Mouse (Mus musculus): Measurements from ENCODE around the gene Taar2.

The Taar2 gene

DNA sequence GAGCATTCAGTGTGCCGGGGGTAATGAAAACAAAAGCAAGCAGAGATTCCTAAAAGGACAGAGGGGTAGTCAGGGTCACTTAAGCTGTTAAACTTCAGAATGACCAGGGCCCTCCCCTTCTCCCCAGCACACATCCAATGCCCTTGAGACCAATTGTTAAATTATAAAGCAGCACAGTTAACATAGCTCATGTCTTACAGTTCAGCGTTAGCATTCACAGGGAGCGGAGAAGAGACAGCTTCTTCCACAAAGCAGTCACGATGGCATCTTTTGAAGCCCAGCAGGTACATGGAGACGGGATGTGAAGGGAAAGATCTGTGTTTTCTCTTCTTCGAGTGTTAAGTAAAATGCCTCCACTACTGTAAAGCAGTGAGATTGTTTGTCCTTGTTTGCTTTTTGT lies at the start of gene Taar2:
Gene Taar2 (plus strand): TSS at position 261 of the 400 bp plus-strand sequence.
- in situ Hi-C loops (cut with MseI, MboI) = no loop called here

DNA sequence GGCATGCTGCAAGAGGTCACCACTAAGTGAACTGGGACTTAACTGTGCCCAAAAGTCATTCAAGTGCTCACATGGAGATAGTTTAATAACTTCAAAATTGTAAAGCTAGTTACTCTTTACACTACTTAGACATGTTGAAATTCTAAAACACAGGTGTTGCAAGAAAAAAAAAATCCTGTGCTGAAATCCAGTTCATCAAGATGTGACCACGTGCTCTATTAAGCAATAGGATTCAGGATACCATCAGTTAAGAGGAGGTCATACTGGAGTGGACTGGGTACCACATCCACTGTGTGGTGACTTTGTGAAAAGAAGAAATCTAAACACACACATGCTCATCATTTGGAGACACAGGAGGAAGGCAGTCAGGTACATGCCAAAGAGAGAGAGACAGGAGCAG lies 45.4 kb upstream of the Taar2 start:
- in situ Hi-C loops (cut with MseI, MboI) = no loop called here

DNA sequence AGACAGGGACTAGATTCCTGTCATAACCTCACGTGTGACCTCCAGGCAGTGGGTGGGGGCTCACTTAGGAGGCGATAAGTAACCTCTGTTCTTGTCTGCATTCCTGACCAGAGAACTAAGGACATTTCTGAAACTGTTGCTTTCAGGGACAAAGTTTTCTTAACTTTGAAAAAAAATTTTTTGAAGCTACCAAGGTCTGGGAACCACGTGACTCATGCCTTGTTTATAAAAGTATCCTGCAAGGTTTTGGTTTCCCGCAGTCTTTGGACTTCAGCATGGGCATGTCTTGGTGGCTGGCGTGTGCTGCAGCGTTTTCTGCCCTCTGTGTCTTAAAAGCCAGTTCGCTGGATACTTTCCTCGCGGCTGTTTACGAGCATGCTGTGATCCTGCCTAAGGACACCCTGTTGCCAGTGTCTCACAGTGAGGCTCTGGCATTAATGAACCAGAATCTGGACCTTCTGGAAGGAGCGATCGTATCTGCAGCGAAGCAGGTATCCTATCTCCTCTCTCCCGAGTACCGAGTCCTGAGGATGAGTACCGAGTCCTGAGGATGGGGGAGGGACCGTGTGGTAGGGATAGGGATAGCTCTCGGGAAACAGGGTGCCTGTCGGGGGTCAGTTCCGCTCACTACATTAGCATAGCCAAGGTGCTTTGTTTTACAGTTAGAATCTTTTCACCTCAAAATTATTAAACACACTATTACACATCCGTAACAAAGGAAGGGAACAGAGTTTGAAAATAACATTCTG lies 43.6 kb upstream of the Taar2 start, which contains the start of gene Vnn1:
Gene Vnn1 (plus strand): TSS at position 88 of the 749 bp plus-strand sequence.
- in situ Hi-C loops (cut with MseI, MboI) = no loop called here

DNA sequence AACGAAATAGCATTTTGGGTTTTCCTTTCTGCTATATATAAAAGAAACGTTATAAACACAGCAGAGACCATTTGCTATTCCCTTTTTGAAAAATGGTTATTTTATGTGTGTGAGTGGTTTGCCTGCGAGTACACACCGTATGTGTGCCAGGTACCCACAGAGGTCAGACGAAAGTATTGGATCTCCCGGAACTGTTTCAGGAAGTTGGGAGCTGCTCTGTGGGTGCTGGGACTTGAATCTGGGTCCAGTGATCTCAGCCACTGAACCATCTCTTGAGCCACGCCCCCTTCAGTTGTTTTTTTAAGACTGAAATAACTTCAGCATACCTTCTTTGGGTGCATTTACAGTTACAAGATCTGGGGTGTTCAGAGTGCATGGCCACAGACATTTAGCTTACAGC lies 43.0 kb upstream of the Taar2 start:
- in situ Hi-C loops (cut with MseI, MboI) = no loop called here

DNA sequence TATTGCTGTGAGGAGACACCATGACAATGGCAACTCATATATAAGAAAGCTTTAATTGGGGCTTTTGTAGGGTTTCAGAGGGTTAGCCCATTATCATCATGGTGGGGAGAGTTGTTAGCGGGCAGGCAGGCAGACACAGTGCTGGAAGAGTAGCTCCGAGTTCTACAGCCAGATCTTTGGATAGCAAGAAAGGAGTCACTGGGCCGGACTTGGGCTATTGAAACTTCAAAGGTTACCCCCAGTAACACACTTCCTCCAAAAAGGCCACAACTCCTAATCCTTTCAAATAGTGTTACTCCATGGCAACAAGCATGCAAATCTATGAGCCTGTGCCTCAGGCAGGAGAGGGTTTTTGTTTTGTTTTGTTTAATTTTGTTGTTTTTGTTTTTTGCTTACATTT lies 37.3 kb upstream of the Taar2 start:
- in situ Hi-C loops (cut with MseI, MboI) = no loop called here

DNA sequence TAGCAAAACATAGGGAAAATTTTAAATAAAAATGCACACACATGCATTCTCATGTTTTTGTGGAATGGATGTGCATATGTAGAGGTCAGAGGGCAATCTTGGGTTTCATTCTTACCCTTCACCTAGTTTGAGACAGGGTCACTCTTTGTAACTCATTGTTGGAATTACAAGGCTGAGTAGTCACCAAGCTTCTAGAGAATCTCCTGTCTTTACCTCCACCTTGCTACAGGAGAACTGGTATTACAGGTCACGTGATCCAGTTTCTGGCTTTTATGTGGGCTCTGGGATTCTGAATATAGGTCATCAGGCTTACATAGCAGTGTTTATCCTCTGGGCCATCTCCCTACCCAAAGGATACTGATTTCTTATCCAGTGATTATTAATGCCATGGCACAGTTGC lies 32.7 kb upstream of the Taar2 start:
- in situ Hi-C loops (cut with MseI, MboI) = no loop called here

DNA sequence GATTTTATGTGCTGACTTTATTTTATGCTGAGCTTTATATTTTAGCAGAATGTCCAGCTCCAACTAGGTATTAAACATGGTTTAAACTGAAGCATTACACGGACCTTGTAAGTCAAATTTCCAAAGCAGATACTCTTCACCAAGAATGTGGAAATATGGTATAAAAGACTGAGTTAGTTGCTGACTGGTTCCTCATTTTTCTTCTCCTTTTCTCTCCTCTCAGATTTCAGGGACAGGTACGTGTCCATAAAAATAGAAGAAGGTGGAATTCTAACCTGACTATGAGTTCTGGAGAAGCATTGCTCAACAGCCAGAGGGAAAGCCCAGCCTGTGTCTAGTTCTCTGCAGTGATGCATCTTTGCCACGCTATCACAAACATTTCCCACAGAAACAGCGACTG lies 18.3 kb upstream of the Taar2 start, which contains the start of gene Taar1:
Gene Taar1 (plus strand): TSS at position 301 of the 400 bp plus-strand sequence.
- in situ Hi-C loops (cut with MseI, MboI) = no loop called here

DNA sequence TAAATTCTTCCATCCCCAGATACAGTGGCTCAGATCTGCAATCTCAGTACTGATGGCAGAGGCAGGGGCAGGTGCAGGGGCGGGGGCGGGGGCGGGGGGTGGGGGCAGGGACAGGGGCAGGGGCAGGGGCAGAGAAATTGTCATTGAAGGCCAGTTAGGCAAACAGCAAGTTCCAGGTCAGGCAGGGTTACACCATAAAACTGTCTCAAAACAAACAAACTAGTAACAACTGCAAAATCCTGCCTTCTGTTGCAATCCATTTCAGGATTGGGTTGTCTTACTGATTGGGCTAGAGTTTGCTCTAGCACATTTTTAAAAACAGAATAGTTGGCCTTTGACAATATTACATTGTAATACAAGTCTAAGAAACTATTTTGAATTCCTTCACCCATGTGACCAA lies 15.9 kb upstream of the Taar2 start:
- in situ Hi-C loops (cut with MseI, MboI) = no loop called here

DNA sequence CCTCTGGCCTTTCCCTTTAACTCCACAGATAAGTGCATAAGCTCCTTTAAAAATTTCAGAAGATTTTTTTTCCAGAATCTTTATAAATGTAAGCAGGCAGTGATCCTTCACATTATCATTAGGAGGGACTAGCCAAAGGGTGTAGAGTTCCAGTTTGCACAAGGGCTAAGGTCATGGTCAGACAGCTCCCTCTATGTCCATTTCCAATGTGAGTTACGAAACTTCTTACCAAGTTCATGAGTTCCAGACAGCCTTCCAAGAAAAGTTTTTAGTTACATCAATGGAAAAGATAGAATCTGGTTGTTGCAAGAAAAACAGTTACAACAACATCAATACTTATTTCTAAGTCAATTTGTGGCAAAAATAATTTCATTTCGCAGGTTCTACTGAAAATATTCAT lies 14.4 kb upstream of the Taar2 start:
- in situ Hi-C loops (cut with MseI, MboI) = no loop called here

DNA sequence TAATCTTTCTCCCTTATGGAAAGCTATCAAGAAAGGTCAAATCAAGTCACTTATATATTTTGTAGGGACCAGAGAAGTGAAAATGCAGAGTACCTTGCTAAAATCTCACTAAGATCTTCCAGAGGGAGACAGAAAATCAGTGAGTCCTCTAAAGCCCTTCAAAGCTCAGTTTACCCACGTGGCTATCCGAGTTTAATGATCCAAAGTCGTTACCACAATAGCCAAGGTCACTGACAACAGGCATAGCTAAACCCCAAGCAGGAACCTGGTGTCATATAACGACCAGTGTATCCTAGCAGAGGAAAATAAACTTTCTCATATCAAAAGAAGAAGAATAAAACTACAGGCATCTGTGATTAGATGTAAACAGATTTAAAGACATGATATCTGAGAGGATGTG lies 759 bp upstream of the Taar2 start:
- in situ Hi-C loops (cut with MseI, MboI) = no loop called here

DNA sequence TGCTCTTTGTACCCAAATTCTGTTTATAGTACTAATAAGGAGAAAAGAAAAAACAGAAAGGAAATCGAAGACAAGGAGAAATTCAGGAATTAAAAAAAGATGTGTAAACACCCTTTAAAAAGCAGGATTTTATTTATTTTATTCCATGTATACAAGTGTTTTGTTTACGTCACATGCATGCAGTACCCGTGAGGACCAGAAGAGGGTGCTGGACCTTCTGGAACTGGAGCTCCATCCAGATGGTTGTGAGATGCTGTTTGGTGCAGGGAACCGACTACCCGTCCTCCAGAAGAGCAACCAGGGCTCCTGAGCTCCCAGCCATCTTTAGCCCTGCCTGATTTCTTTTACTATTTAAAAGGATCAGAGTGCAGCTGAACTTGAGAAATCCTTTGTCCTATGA lies 4.1 kb downstream of the Taar2 start:
- in situ Hi-C loops (cut with MseI, MboI) = no loop called here

DNA sequence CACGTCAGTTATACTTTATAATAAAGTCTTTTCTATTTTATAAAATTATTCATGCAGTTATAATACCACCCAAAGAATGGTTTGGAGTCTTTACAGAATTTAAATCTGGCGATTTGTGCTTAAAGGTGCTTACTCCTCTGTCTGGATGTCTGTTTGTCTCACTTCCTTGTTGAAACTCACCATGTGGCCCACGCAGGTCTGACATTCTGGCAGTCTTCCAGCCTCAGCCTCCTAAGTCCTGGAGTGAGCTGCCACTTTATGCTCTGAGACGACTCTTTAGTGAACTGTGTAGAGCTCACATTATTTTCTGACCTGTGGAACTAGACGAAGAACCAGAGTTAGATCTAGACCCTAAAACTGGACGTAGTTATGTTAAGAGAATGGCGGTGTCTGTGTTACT lies 9.7 kb downstream of the Taar2 start:
- in situ Hi-C loops (cut with MseI, MboI) = no loop called here

DNA sequence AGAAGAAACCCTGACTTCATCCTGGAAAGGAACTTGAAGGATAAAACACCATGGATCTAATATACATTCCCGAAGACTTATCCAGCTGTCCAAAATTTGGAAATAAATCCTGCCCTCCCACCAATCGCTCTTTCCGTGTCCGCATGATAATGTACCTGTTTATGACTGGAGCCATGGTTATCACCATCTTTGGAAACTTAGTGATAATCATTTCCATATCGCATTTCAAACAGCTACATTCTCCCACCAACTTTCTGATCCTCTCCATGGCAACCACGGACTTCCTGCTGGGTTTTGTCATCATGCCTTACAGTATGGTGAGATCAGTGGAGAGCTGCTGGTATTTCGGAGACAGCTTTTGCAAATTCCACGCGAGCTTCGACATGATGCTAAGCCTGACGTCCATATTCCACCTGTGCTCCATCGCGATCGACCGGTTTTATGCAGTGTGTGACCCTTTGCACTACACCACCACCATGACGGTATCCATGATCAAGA lies 11.2 kb downstream of the Taar2 start, which contains the start of gene Taar3:
Gene Taar3 (plus strand): TSS at position 51 of the 498 bp plus-strand sequence.
- in situ Hi-C loops (cut with MseI, MboI) = no loop called here

DNA sequence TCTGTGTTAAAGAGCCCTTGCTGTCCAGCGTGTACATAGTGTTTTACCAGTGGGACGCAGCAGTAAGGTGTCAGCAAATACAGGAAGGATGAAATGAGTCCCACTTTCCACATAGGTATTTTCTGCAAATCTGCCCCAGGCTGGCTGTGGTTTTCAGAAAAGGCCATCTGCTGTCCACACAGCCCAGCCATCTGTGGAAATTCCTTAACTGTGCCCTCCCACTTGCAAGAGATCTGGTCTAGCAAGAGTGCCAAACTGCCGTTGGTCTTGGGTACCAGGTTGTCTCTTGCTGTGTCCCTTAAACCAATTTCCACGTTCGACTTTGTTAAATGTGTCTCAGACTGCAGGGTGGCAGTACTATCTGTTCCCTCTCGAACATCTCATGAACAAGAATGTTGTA lies 13.3 kb downstream of the Taar2 start:
- in situ Hi-C loops (cut with MseI, MboI) = no loop called here

DNA sequence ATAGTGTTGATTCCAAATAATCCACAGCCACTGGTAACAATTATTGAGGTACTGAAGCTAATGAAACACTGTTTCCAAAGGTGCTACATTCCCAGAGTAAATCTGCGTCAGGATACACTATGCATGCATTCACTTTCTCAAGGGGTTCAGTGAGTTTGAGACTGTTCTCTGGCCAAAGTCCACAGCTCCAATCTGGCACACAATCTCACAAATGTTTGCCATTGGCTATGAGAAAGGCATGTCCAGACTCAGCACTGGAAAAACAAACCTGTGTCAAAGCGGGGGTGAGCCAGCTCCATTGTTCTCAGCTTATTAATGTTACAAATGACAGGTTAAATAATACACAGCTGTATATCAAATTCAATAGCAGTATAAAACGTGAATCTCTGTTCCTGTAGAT lies 20.7 kb downstream of the Taar2 start:
- in situ Hi-C loops (cut with MseI, MboI) = no loop called here

DNA sequence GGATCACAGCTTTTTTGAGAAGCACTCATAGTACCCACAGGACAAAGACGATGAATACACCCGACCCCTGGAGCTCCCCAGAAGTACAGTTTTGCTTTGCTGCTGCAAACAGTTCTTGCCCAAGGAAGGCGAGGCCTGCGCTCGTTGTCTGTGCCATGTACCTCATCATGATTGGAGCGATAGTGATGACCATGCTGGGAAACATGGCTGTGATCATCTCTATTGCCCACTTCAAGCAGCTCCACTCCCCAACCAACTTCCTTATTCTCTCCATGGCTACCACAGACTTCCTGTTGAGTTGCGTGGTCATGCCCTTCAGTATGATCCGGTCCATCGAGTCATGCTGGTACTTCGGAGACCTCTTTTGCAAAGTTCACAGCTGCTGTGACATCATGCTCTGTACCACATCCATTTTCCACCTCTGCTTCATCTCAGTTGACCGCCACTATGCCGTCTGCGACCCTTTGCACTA lies 22.1 kb downstream of the Taar2 start, which contains the start of gene Taar4:
Gene Taar4 (plus strand): TSS at position 51 of the 472 bp plus-strand sequence.
- in situ Hi-C loops (cut with MseI, MboI) = no loop called here

DNA sequence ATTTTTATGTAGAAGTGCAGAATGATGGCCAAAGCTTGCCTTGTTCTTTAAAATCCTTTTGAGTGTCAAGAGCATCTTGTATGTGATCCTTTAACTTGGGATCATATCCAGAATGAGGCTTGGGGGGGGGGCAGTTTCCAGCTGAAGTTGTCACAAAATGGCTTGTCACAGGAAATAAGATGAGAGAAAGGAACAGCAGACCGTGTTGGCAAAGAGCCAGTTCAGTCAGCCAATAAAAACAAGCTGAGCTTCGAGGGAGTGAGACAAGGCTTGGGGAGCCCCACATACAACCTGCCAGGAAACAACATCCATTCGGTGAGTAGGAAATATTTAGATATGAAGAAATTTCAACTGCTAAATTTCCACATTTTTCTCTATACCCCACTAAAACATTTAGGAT lies 25.1 kb downstream of the Taar2 start:
- in situ Hi-C loops (cut with MseI, MboI) = no loop called here

DNA sequence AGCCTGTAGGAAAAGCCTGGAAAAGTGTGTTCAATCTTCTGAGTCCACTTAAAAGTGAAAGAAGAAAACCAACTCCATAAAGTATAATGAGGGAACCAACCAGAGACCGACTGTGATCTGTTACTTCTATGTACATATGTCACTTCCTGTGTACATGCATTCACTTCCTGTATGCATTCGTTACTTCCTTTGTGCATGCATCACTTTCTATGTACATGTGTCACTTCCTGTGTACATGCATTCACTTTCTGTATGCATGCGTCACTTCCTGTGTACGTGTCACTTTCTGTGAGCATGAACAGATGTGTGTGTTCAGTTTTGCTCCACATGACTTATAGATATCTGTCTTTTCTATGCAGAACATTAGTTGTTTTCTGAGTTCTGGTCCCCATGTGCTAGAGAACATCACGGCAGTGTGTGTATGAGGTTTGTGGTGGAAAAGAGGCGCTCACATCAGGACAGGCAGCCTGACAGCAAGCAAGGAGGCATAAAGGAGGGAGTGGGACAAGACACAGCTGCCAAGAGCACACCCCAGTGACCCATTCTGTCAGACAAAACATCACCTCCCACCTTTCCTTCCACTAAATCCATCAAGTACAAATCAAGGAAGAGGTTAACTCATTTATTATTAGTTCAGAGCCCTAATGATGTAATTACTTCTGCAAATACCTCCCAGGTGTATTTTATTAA lies 26.7 kb downstream of the Taar2 start:
- in situ Hi-C loops (cut with MseI, MboI) = no loop called here

DNA sequence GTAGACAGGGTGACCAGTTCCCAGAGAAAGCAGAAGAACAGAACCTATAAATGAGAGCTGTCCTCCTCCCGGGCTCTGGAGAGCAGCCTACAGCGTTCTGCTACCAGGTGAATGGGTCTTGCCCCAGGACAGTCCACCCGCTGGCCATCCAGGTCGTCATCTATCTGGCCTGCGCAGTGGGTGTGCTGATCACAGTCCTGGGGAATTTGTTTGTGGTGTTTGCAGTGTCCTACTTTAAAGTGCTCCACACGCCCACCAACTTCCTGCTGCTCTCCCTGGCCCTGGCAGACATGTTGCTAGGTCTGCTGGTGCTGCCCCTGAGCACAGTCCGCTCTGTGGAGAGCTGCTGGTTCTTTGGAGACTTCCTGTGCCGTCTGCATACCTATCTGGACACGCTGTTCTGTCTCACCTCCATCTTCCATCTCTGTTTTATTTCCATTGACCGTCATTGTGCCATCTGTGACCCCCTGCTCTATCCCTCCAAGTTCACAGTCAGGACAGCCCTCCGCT lies 32.3 kb downstream of the Taar2 start, which contains the start of gene Taar5:
Gene Taar5 (plus strand): TSS at position 51 of the 510 bp plus-strand sequence.
- in situ Hi-C loops (cut with MseI, MboI) = loop anchor here in 1 of 2 experiments (10.0 kb wide), 1 partner anchor 144 kb away; no protein-coding TSS in a partner anchor

DNA sequence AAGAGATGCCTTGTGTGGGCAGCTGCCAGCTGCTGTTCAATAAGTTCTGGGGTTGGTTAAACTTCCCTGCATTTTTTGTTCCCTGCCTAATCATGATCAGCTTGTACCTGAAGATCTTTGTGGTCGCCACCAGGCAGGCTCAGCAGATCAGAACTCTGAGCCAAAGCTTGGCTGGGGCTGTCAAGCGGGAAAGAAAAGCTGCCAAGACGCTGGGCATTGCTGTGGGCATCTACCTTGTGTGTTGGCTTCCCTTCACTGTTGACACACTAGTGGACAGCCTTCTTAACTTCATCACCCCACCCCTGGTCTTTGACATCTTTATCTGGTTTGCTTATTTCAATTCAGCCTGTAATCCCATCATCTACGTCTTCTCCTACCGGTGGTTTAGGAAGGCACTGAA lies 32.9 kb downstream of the Taar2 start:
- in situ Hi-C loops (cut with MseI, MboI) = loop anchor here in 1 of 2 experiments (10.0 kb wide), 1 partner anchor 144 kb away; no protein-coding TSS in a partner anchor

DNA sequence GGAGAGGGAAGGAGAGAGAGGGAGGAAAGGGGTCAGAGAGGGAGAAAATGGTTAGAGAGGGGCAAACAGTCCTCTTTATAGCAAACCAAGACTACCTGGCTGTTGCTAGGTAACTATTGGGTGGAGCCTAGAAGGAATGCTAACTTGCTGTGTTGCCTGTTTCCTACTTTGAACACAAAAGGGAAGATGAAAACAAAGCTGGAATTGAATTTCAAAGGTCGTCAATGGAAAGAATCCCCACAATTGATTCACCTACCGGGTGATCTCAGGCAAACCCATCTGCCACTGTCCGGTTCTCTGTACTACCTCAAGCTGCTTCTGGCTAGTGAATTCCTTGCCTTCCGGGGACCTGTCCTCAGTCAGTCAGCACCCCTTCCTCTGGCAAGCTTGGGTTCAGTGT lies 39.6 kb downstream of the Taar2 start:
- in situ Hi-C loops (cut with MseI, MboI) = loop anchor here in 1 of 2 experiments (5.0 to 10.0 kb wide), 2 partner anchors 99 to 137 kb away; partner anchors contain the start of gene Taar8a

Data from mouse trophoblast stem cell (cell line).